Mouse (Mus musculus): Measurements from ENCODE around the gene Slc29a3. TPM values are rescaled to one million over a fixed set of nuclear protein-coding genes. Genes with fewer than 3 reads are reported as not detected.
A peak's percentile ranks its signal among the peaks of the same experiment; 100 is the strongest.
"Not testable (repeated sequence)": the region's sequence is repeated elsewhere in the genome, so short reads cannot be mapped to it uniquely, and the experiment has no call there.

Slc29a3 gene
- total RNA-seq, 2 experiments from 2014 or later: 5.7 to 7.8 TPM

GRCm38 (mm10) chr10:60767400-60767799, 14.8 kb upstream of the Slc29a3 start:
- no peak for DNase-seq

GRCm38 (mm10) chr10:60762126-60762525, 9.5 kb upstream of the Slc29a3 start:
- DNase-seq: no peak

GRCm38 (mm10) chr10:60760377-60760776, 7.8 kb upstream of the Slc29a3 start:
- peak; percentile 92 for DNase-seq

- peak; percentile 60 for DNase-seq
Measured at GRCm38 (mm10) chr10:60756992-60757391, 4.4 kb upstream of the Slc29a3 start.

- DNase-seq: no peak
Measured at GRCm38 (mm10) chr10:60756146-60756545, 3.6 kb upstream of the Slc29a3 start.

GRCm38 (mm10) chr10:60753941-60754340, 1.3 kb upstream of the Slc29a3 start:
- DNase-seq: no peak

GRCm38 (mm10) chr10:60753261-60753660, 667 bp upstream of the Slc29a3 start:
- DNase-seq: no peak

GRCm38 (mm10) chr10:60747667-60748212, 4.9 kb downstream of the Slc29a3 start:
- DNase-seq: no peak

- no peak for DNase-seq
Measured at GRCm38 (mm10) chr10:60746512-60746911, 6.1 kb downstream of the Slc29a3 start.

- DNase-seq: no peak
Measured at GRCm38 (mm10) chr10:60744543-60745290, 7.9 kb downstream of the Slc29a3 start.

- DNase-seq: no peak
Measured at GRCm38 (mm10) chr10:60743681-60744080, 8.9 kb downstream of the Slc29a3 start.

- no peak for DNase-seq
Measured at GRCm38 (mm10) chr10:60742942-60743341, 9.7 kb downstream of the Slc29a3 start.

- DNase-seq: not testable (repeated sequence)
Measured at GRCm38 (mm10) chr10:60742296-60742695, 10.3 kb downstream of the Slc29a3 start.

- DNase-seq: no peak
Measured at GRCm38 (mm10) chr10:60741435-60741834, 11.2 kb downstream of the Slc29a3 start.

GRCm38 (mm10) chr10:60739619-60740363, 12.8 kb downstream of the Slc29a3 start:
- no peak for DNase-seq

- DNase-seq: no peak
Measured at GRCm38 (mm10) chr10:60737886-60738640, 14.5 kb downstream of the Slc29a3 start.

- DNase-seq: no peak
Measured at GRCm38 (mm10) chr10:60737169-60737728, 15.3 kb downstream of the Slc29a3 start.

GRCm38 (mm10) chr10:60735737-60736136, 16.9 kb downstream of the Slc29a3 start:
- DNase-seq: no peak

GRCm38 (mm10) chr10:60733471-60733870, 19.1 kb downstream of the Slc29a3 start:
- DNase-seq: no peak

GRCm38 (mm10) chr10:60732397-60732861, 20.2 kb downstream of the Slc29a3 start:
- DNase-seq: no peak

- no peak for DNase-seq
Measured at GRCm38 (mm10) chr10:60731742-60732141, 20.9 kb downstream of the Slc29a3 start.

- DNase-seq: no peak
Measured at GRCm38 (mm10) chr10:60727301-60727700, 25.3 kb downstream of the Slc29a3 start.

Data from gastrocnemius, postnatal 10 days (tissue).